Mouse (Mus musculus) heart, adult 18-20 months (tissue): ENCODE results near the gene Tdrd12. TPM values are rescaled to one million over a fixed set of nuclear protein-coding genes. Genes with fewer than 3 reads are reported as not detected.

Experiments used
- DNase-seq, 2 experiments: peaks; one replicate each; pipeline ENCODE4 v3.0.0; 2021 to 2022; ENCODE audit warnings: mixed read lengths in 1 of 2
- total RNA-seq, 2 experiments: library from RNA; stranded (reverse); gene quantifications; 2 replicates each; pipeline ENCODE4 v1.2.3; 2021

The Tdrd12 gene
- total RNA-seq, 2 experiments from 2014 or later: 0.07 TPM; not detected in 1

DNA sequence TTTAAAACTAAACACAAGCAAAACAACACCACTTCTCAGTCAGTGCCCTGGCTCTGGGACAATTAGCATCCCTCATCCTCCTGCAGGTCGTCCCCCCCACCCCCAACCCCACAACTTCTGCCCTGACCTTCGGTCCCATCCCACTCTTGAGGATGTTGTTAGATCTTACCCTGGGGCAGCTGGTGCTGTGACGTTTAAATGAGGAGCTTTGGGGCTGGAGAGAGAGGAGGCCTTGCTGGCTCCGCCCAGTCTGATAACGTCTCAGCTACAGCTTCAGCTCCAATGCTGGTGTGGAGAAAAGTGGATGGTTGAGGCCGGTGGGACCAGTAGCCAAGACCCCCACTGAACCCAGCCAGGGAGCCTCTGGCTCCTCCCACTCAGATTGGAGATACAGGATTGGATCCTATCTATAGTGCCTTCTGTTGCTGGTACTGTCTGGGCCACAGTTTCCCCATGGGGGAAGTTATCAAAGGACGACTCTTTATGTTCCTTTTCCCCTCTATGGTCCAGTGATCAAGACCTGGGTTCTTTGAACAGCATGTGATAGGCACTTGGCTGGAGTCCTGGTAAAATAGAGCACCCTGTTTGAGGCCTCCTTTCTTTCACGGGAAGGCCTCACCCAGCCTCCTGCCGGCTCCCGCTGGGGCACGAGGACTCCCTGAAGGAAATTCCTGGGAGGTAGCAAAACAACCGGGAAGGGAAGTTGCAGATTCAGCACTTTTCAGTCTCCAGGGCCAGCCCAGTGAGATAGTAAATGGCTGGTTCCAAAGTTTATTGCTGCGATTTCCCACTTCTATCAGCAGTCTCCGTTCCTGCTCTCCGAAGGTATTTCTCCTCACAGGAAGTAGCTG lies 89.3 kb downstream of the Tdrd12 start, which contains the start of gene Slc7a9:
Slc7a9 (plus strand) TSS at position 801 of the 851 bp plus-strand sequence.
- no peak for DNase-seq

DNA sequence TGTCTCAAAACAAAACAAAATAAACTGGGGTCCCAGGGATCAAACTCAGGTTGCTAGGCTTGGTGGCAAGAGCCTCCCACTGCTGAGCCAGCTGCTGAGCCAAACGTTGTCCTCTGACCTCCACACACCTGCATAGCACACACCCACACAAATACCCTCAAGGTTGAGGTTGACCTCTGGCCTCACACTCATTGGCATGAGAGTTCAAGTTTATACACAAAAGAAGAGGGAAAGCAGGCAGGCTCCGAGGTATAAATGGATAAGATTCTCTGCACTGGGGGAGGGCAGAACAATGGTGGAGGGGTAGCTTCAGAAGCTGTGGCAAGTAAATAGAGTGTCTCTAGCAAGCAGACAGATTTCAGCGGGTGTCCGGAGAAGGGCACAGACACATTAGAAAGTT lies 90.0 kb downstream of the Tdrd12 start:
- DNase-seq: no peak

DNA sequence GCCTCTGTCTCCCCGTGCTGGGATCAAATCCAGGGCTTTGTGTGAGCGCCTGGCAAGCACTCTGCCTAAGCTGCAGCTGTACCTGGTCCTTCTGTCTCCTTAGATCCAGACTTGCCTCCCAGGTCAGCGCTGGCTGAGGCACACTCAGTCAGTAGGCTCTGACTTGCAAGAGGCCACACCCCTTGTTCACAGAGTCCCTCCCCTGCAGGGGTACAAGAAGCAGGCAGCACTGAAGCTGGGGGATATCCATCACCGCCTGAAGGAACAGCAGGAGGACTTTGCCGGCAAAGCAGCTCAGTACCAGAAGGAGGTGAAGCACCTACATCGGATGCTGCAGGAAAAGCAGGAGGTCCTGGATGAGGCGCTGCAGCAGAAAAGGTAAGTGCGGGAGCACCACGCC lies 102.3 kb downstream of the Tdrd12 start:
- DNase-seq: no peak

DNA sequence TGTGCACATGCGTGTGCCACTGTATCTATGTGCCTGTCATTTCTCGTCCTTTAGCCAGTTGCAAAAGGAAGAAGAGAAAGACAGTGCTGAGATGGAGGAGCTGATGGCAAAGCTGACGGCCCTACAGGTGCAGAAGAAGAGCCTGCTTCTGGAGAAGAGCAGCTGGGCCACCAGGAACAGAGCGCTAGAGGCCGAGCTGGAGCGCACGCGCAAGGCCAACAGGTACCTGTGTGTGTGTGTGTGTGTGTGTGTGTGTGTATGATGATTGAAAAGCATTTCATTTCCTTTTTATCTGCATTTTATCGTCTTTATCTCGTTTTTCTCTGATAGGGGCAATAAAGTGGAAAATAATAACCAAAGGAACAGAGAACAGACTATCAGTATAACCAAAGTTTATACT lies 109.4 kb downstream of the Tdrd12 start:
- DNase-seq: no peak

DNA sequence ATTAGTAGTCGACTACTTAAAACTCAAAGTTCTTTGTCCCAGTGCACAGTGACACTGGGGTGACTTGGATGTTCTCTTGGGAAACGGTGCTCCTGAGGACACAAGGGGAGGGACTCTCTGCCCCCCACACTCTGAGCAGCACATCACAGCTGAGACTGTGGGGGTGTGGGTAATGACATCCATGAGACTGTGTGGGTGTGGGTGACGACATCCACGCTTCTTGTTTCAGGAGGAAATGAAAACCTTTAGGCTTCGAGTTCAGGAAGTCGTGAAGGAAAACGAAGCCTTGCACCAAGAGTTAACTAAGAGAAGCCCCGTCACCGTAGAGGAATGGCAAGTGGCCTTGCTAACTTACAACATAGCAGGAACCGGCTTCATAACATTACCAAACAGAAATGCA lies 114.5 kb downstream of the Tdrd12 start:
- DNase-seq: no peak

Other genes with a start within 250 kb of the Tdrd12 start
- 10 to 100 TPM; 11.5 to 11.7 TPM for gene Gpatch1, start 219.3 kb downstream of the Tdrd12 start, total RNA-seq
- gene Rhpn2, start 203.6 kb downstream of the Tdrd12 start, total RNA-seq: 1 to 10 TPM; 3.6 to 4.8 TPM
- 1 to 10 TPM; 1.4 to 1.8 TPM for gene Faap24, start 140.9 kb downstream of the Tdrd12 start, total RNA-seq
- gene Cep89, start 140.7 kb downstream of the Tdrd12 start, total RNA-seq: 10 to 100 TPM; 11.1 to 11.5 TPM
- gene Slc7a9, start 88.9 kb downstream of the Tdrd12 start, total RNA-seq: not detected
- 10 to 100 TPM; 69.2 to 80.4 TPM for gene Nudt19, start 18.6 kb upstream of the Tdrd12 start, total RNA-seq
- under 1 TPM in 1 of 2 experiments, not detected in 1; 0.10 TPM for gene Rgs9bp, start 47.8 kb upstream of the Tdrd12 start, total RNA-seq
- 1 to 10 TPM; 9.7 to 9.9 TPM for gene Ankrd27, start 48.5 kb upstream of the Tdrd12 start, total RNA-seq
- 100 to 1,000 TPM; 112 to 114 TPM for gene Pdcd5, start 109.8 kb upstream of the Tdrd12 start, total RNA-seq
- 1 to 10 TPM; 3.8 to 6.7 TPM for gene Dpy19l3, start 216.7 kb upstream of the Tdrd12 start, total RNA-seq